Mouse (Mus musculus) lung, postnatal 4 days (tissue): ENCODE results near the gene Tmem221.

ENCODE experiments used
- DNase-seq, 2 experiments: peaks; one replicate each; pipeline ENCODE4 v3.0.0; 2021

Gene Tmem221

GRCm38 (mm10) chr8:71558071-71558957, at the start of gene Tmem221:
Gene Tmem221, minus strand, starts transcription at chr8:71558871.
- DNase-seq, result peak; percentile 29 to 36

- DNase-seq, result no peak
These were observed 45.4 kb upstream of the Tmem221 start for GRCm38 (mm10) chr8:71604021-71604420.

GRCm38 (mm10) chr8:71602666-71603334, 44.1 kb upstream of the Tmem221 start:
- DNase-seq, result peak; percentile 86 to 92

- peak in 1 of 2 experiments; percentile 22 for DNase-seq
These were observed 43.4 kb upstream of the Tmem221 start for GRCm38 (mm10) chr8:71601939-71602665.

- DNase-seq, result no peak
These were observed 40.2 kb upstream of the Tmem221 start for GRCm38 (mm10) chr8:71598841-71599240.

GRCm38 (mm10) chr8:71598375-71598774, 39.7 kb upstream of the Tmem221 start:
- DNase-seq, result no peak

GRCm38 (mm10) chr8:71597451-71597850, 38.8 kb upstream of the Tmem221 start, which contains the start of gene Fam129c:
Gene Fam129c, plus strand, starts transcription at chr8:71597648.
- no peak for DNase-seq

GRCm38 (mm10) chr8:71596798-71597197, 38.1 kb upstream of the Tmem221 start:
- DNase-seq, result no peak

GRCm38 (mm10) chr8:71596384-71596783, 37.7 kb upstream of the Tmem221 start:
- no peak for DNase-seq

GRCm38 (mm10) chr8:71595862-71596261, 37.2 kb upstream of the Tmem221 start:
- DNase-seq, result peak; percentile 90 to 93

GRCm38 (mm10) chr8:71594324-71594722, 35.7 kb upstream of the Tmem221 start:
- DNase-seq, result no peak

- no peak for DNase-seq
These were observed 35.1 kb upstream of the Tmem221 start for GRCm38 (mm10) chr8:71593556-71594323.

GRCm38 (mm10) chr8:71592374-71593170, 33.9 kb upstream of the Tmem221 start:
- peak; percentile 79 to 88 for DNase-seq

GRCm38 (mm10) chr8:71591471-71592373, 33.1 kb upstream of the Tmem221 start, which contains the start of gene Pgls:
Gene Pgls, plus strand, starts transcription at chr8:71592176.
- peak; percentile 95 to 97 for DNase-seq

GRCm38 (mm10) chr8:71591017-71591416, 32.3 kb upstream of the Tmem221 start:
- no peak for DNase-seq

GRCm38 (mm10) chr8:71588762-71589161, 30.1 kb upstream of the Tmem221 start:
- no peak for DNase-seq

- DNase-seq, result peak in 1 of 2 experiments; percentile 65
These were observed 28.2 kb upstream of the Tmem221 start for GRCm38 (mm10) chr8:71586891-71587290.

- no peak for DNase-seq
These were observed 21.5 kb upstream of the Tmem221 start for GRCm38 (mm10) chr8:71580201-71580600.

GRCm38 (mm10) chr8:71579476-71579875, 20.8 kb upstream of the Tmem221 start:
- DNase-seq, result no peak

GRCm38 (mm10) chr8:71579009-71579408, 20.3 kb upstream of the Tmem221 start:
- DNase-seq, result no peak
